ENCODE assay signal across 20 mouse cellular contexts in the genomic region with DNA sequence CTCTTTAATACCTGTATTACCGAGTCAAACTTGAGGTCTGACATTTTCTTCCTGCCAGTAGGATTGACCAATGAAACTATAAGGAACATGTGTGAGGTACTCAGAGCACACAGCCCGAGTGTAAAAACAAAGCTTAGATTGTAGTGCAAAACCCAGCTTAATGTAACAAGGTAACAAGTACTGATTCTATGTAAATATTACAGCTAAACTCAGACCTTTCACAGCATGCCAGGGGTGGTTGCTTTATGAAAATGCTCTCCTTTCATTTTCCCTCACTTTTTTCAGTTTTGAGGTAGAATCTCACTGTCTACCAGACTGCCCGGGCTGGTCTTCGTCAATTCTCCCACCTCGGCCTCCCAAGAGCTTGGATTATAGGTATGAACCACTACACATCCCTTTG. TPM values are rescaled to one million over a fixed set of nuclear protein-coding genes. Genes with fewer than 3 reads are reported as not detected.
"Had no signal": no experiment of that assay in that cellular context is flagged by ENCODE, and none has a peak within 500 bp of the region (broad histone marks: within the 10 kb centered on the region; RNA-seq: fewer than 3 reads in every experiment).

No protein-coding gene starts in this region.

- H3K4me3 ChIP-seq: liver, embryonic 12.5 days; midbrain, embryonic 10.5 days; midbrain, embryonic 12.5 days; myocyte; neural tube, embryonic 13.5 days; neural tube, embryonic 15.5 days had no signal

- ATAC-seq: liver, embryonic 12.5 days; midbrain, embryonic 16.5 days had no signal

- H3K9ac ChIP-seq: liver, embryonic 12.5 days; liver, embryonic 14.5 days; midbrain, embryonic 12.5 days; neural tube, embryonic 13.5 days; neural tube, embryonic 15.5 days had no signal

- H3K27me3 ChIP-seq: midbrain, embryonic 12.5 days; neural tube, embryonic 13.5 days; neural tube, embryonic 15.5 days had no signal

- H3K4me2 ChIP-seq: liver, embryonic 12.5 days; midbrain, embryonic 12.5 days; neural tube, embryonic 13.5 days; neural tube, embryonic 15.5 days had no signal

- H3K36me3 ChIP-seq: liver, embryonic 12.5 days; midbrain, embryonic 10.5 days; midbrain, embryonic 12.5 days; neural tube, embryonic 13.5 days; neural tube, embryonic 15.5 days had no signal

- H3K27ac ChIP-seq: liver, embryonic 12.5 days; liver, embryonic 14.5 days; midbrain, embryonic 10.5 days; midbrain, embryonic 12.5 days; neural tube, embryonic 13.5 days; neural tube, embryonic 15.5 days had no signal

- DNase-seq: midbrain, embryonic 14.5 days; retina, postnatal 1 day; right cerebral cortex, adult 18-20 months; right cerebral cortex, postnatal 25 days; right cerebral cortex, postnatal 4 days; spleen, adult 18-20 months; thymus, adult 18-20 months; thymus, postnatal 14 days; thymus, postnatal 36 days had no signal

- H3K9me3 ChIP-seq: liver, embryonic 12.5 days; midbrain, embryonic 10.5 days; midbrain, embryonic 12.5 days; neural tube, embryonic 13.5 days; neural tube, embryonic 15.5 days had no signal

RNA-seq across cellular contexts. Expression of gene Zbtb32, which starts 2.6 kb away (rescaled TPM):
- total RNA-seq: megakaryocyte-erythroid progenitor cell, adult 5-6 weeks had no signal
- polyA plus RNA-seq: neural tube, embryonic 11.5 days had no signal

RNA-seq across cellular contexts. Expression of gene Upk1a, which starts 16.6 kb away (rescaled TPM):
- total RNA-seq: liver, adult 2 months had no signal
